Mouse (Mus musculus) C2C12 (cell line): ENCODE measurements around the gene Cbx7.

ENCODE experiments used
- CTCF ChIP-seq: IDR thresholded peaks from one replicate; pipeline ENCODE4 v1.5.1; 2011; ENCODE audit not compliant: control insufficient read depth, insufficient read depth, insufficient read length
- FOSL1 ChIP-seq: IDR thresholded peaks from one replicate; pipeline ENCODE4 v1.8.0; 2011; ENCODE audit warnings: mild to moderate bottlenecking, low read length; ENCODE audit not compliant: poor library complexity, insufficient read depth, severe bottlenecking
- MAX ChIP-seq: IDR thresholded peaks from one replicate; pipeline ENCODE4 v1.6.1; 2011; ENCODE audit warnings: mild to moderate bottlenecking, control low read depth

- TF ChIP-seq FOSL1, result peak; percentile 39
- TF ChIP-seq CTCF, result no peak
- TF ChIP-seq MAX, result peak; percentile 32
Measured at GRCm38 (mm10) chr15:79951730-79952503, 19.0 kb downstream of the Cbx7 start.
